Mouse (Mus musculus) activated CD4-positive, CD25-positive, alpha-beta regulatory T cell, adult 4 months (primary cell): ENCODE measurements around the gene Frmd4a. TPM values are rescaled to one million over a fixed set of nuclear protein-coding genes. Genes with fewer than 3 reads are reported as not detected.

Experiments
- ATAC-seq: one replicate; pipeline ENCODE4 v1.8.0; 2017
- polyA plus RNA-seq, 2 experiments: library from polyadenylated mRNA; unstranded; fragments of 100-300 nt; shearing (Covaris generic); gene quantifications; one replicate each; pipeline ENCODE4 v1.2.1; 2017

The Frmd4a gene
- polyA plus RNA-seq, 2 experiments from 2014 or later = 0.61 to 1.2 TPM

- ATAC-seq = no peak
These were observed 437.8 kb downstream of the Frmd4a start for GRCm38 (mm10) chr2:4455097-4456025.

DNA sequence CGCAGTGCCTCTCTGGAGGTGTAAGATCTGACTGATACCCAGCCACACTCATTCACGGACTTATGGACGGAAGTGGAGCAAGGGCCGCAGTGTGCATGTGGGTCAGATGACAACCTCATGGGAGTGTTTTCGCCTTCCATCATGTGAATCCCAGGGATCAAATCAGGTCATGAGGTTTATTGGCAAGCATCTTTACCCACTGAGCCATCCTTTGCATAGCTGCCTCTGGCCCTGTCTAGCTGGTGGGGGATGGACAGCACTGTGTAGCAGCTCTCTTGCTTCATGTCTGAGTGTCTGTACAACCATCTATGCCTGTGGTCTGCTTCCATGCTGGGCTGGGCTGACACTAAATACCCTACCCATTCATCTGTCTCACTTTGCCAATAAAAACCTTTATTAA, 443.4 kb downstream of the Frmd4a start:
- ATAC-seq = no peak

DNA sequence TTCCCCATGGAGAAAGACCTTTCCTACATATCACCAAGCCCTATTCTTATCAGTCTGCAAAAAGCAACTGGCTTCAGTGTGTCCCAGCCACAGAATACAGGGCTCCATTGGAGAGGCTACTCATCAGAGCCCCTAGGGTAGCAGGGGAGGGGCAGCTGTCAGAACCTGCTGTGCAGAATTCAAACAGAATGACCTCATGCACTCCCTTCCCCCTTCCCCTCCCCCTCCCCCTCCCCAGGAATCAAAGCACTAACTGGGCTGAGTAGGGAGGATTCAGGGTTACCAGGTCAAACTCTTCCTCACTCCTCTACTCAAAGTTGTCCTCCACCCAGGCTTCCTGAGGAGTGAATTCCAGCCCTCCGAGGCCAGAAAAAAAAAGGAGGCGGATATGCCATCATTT, 444.0 kb downstream of the Frmd4a start:
- no peak for ATAC-seq

DNA sequence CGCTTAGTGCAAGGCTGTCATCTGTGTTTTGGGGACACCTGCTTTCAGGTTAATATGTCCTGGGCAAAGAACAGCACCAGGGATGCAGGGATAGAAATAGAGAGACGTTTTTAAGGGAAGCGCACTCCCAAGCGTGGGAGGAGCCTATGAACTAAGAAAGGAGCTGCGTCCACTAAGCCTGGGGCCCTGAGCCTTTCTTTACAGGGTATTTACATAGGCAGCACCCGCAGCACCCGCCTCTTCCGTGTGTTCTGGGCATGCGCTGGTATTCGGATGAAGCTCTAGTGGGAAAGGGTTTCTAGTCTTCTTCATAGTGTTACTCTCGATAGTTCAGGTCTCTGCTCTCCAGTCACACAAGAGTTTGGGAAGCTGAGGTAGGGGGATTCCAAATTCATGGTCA, 445.0 kb downstream of the Frmd4a start:
- no peak for ATAC-seq

DNA sequence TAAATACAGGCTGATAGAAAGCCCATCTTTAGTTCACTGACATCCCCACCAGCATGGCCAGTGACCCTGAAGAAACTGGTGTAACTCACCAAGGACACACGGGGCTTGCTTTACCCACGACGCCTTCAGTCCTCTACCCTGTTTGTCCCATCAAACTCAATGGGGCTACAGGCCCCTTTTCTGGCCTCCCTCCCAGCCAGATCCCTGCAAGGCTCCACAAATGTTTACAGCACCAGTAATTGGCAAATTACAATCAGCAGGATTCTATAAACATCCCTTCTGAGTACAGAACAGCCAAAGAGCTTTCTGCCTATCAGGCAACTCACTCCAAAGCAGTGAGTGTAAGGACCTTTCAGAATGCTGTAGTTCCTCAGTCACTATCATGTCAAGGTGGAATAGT, 448.6 kb downstream of the Frmd4a start:
- ATAC-seq = no peak

DNA sequence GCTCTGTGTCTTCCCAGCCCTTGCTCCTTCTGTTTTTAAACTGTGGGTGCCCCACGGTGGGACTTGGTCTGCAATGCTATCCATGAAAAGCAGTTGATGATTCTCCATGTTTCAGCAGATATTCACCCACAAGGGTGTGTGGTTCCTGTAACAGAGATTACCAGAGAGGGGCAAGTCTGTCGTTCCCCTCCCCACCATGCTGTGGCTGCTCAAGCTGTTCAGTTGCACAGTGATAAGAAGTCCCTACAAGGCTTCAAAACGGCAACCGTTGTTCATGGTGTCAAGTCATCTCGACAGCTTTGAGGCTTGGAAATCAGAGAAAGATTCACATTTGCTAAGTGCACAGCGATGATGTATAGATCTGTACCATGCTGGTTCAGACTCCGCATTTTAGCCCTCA, 449.8 kb downstream of the Frmd4a start:
- ATAC-seq = no peak

- no peak for ATAC-seq
These were observed 455.4 kb downstream of the Frmd4a start for GRCm38 (mm10) chr2:4472760-4473480.

GRCm38 (mm10) chr2:4473866-4474538, 456.5 kb downstream of the Frmd4a start:
- ATAC-seq = no peak

DNA sequence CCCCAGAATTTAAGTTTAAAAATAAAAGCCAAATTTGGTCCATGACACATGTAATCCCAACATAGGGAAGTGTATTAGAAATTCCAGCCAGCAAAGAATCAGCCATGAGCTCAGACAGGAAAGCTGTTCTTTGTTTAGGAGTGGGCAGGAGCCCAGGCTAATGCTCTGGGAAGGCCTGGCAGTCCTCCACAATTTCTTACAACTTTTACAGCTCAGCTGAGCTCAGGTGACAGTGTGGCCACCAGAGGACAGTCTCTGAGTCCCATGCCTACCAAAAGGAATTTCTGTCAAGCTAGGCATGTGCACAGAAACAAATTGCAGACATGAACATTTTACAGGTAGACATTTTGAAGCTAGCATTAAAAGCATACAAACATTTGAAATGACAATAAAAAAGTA, 457.0 kb downstream of the Frmd4a start:
- ATAC-seq = no peak

DNA sequence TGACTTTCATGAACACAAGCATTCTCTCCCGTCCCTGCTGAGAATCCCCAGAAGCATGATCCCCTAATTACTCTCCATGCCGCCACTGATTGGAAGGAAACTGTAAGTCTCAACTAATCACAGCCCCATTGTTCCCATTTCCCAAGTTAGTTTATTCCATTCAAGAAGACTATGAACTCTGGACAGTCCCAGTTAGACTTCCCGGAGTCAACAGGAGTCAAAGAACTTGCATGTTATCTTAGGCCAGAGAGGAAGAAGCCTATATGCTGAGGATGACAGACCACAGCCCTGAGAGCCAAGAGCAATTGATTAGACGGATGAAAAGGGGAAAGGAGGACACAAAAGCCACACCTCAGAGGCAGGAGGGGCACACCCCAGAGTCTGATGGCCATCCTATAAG, 458.5 kb downstream of the Frmd4a start:
- no peak for ATAC-seq

DNA sequence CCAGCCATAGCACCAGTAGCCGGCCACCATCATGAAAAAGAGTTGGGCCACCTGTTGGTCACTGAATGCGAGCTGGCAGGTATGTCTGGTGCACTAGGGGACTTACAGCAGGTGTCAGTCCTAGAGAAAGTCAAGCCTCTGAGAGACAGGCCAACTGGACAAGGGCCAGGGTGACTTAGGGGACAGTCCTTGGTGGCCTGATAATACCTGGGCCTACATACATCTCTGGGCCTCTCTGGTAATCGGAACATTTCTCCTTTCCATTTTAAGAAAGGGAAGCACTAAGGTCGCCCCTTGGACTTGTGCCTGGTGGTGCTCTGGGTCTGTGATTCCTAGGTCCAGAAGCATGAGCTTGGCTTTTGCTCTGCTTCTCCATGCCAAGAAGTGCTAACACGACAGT, 459.1 kb downstream of the Frmd4a start:
- ATAC-seq = no peak

- ATAC-seq = no peak
These were observed 459.8 kb downstream of the Frmd4a start for GRCm38 (mm10) chr2:4477311-4477710.

DNA sequence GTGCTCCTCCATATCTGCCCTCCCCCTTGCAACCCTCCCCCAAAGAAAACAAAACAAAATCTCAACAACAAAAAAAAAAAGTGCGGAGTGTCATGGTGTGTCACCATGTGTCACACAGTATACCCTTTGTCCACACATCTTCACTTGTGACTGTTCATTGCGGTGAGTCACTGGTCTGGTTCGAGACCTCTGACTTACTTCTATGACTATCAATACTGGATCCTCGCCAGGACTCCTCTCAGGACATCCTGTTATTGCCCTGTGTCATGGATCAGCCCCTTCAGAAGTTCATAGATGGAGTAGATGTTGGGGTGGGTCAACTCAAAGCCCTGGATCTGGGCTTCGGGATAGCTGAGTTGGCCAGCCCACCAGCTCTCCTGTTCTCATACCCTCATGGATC, 462.7 kb downstream of the Frmd4a start:
- no peak for ATAC-seq

DNA sequence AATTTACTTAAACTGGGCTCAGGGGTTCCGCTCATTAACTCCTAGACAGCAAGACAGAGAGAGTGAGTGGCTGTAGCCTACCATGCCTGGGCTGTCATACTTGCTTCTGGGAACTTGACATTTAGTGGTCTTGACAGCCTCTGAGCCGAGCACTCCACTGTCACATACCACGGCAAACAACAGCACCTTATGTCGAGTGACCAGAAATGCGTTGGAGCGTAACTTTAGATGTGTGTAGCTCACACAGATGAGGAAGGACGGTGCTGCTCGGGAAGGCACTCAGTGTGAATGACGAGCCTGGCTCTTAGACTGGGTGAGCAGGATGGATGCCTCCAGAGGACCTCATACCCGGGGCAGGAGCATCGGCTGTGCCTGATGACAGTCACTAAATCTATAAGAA, 463.6 kb downstream of the Frmd4a start:
- no peak for ATAC-seq

- no peak for ATAC-seq
These were observed 468.7 kb downstream of the Frmd4a start for GRCm38 (mm10) chr2:4486185-4486584.

DNA sequence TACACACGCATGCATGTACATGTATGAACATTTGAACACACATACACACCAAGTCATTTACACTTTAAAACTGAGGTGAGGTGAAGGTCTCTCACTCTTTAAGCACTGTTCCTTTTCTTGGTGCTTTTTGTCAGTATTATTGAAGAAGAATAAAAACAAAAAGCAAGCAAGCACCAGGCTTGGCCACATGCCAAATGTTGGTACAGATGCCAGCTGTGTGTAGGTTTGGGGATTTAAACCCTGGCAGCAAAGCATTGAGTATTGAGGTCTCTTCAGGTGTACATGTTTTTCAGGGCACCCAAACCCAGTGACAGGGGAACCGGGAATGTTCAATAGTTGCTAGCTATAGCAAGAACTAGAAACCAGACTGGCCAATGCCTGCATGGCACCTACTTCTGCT, 469.8 kb downstream of the Frmd4a start:
- ATAC-seq = no peak

DNA sequence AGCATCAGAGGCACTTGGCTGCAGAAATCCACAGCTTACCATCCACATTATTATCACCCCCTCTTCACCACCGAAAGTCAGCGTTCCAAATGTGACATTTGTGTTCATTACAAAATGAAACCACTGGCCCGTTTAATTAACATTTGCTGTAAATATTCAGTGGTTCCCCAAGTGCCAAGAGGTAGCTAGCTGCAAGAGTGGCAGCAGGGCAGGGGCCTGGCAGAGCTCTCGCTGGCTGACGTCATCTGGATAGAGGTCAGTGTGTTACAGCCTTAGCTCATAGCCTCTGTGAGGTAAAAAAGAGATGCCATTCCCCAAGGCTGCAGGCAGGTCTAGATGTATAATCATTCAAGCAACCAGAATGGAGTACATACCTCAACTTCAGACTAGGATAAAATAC, 473.3 kb downstream of the Frmd4a start:
- no peak for ATAC-seq

GRCm38 (mm10) chr2:4492485-4493481, 475.3 kb downstream of the Frmd4a start:
- ATAC-seq = no peak

DNA sequence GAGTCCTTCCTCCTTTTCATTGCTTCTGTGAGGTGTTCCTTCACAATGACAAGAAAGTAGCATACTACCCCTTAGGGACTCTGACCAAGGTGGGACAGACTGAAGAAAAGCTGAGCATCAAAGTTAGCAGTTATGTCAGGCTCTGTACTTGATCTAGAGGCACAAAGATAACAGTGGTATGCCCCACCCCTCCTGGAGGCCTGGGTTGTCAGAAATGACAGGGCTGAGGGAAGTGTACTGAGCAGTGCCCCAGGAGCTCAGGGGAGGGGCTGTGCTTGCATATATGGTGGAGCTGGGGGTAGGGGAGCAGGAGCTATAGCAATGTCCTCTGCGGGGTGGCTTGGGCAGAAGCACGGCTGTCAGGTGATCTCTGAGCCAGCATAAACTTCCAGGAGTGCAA, 477.0 kb downstream of the Frmd4a start:
- no peak for ATAC-seq

- ATAC-seq = peak; percentile 90
These were observed 481.7 kb downstream of the Frmd4a start for GRCm38 (mm10) chr2:4499257-4499656.

DNA sequence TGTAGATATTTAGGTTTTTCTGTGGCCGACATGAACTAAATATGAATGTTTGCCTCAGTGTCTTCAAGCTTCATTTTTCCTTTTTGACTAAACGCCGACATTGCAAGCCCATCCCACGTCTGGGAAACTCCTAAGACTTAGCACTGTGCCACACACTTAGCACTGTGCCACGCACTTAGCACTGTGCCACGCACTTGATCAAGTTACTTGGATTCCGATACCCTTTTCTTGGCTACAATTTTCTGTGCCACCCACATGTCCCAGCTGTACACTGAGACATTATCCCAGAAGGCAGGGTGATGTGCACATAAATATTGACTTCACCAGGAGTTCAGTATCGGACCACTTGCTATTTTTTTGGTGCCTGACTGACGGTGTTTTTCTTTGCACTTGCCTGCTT, 482.4 kb downstream of the Frmd4a start:
- ATAC-seq = no peak
